Mouse (Mus musculus) kidney, postnatal 4 days (tissue): Measurements from ENCODE around the gene Cpa4.

Source experiments
- DNase-seq, 2 experiments: peaks; one replicate each; pipeline ENCODE4 v3.0.0; 2021; ENCODE audit warnings: mixed read lengths in 2 of 2

Cpa4 gene

DNA sequence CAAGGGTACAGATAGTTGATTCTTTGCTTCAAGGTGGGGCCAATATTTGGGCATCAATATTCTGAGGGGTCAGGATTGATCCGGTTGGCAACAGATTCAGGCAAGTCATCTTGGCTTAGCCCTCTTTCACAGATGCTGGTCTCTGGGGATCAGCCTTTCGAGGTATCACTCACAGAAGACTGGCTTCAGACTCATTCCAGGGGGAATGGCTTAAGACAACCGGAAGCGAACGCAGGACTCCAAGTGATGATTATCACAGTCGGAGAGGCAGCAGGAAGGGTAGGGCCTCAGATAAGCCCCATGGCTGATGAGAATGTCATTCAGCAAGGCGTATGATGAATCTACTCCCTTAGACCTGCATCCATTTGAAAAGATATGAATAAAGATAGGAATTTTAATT lies 26.2 kb downstream of the Cpa4 start:
- no peak for DNase-seq

- DNase-seq = no peak
These were observed 28.2 kb downstream of the Cpa4 start for GRCm38 (mm10) chr6:30596230-30596898.

GRCm38 (mm10) chr6:30600033-30600432 lies 31.9 kb downstream of the Cpa4 start:
- DNase-seq = peak in 1 of 2 experiments; percentile 22

- no peak for DNase-seq
These were observed 32.8 kb downstream of the Cpa4 start for GRCm38 (mm10) chr6:30600995-30601394.

GRCm38 (mm10) chr6:30604342-30604867 lies 36.2 kb downstream of the Cpa4 start:
- DNase-seq = no peak

GRCm38 (mm10) chr6:30605111-30605510 lies 36.9 kb downstream of the Cpa4 start:
- no peak for DNase-seq

DNA sequence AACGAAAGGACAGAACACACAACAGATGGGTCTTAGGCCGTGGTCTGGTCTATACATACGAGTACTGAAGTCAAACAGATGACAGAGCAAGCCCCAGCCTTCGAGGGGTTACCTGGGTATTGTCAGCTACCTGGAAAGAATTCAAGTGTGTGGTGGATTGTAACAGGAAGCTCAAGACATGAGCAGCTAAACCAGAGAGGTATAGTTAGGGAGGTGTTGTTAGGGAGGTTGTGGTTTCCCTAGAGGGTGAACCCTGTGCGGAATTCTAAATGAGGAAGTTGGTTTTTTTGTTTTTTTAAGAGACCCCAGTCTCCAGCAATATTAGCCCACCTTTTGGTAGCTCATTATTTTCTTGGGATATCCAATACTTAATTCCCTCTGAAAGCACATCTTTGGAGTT lies 37.5 kb downstream of the Cpa4 start:
- DNase-seq = no peak

- DNase-seq = no peak
These were observed 42.5 kb downstream of the Cpa4 start, which contains the start of gene Cpa5 for GRCm38 (mm10) chr6:30610710-30611109. TSS of gene Cpa5 (plus strand) at chr6:30611010.

- DNase-seq = no peak
These were observed 43.0 kb downstream of the Cpa4 start for GRCm38 (mm10) chr6:30611212-30611611.

DNA sequence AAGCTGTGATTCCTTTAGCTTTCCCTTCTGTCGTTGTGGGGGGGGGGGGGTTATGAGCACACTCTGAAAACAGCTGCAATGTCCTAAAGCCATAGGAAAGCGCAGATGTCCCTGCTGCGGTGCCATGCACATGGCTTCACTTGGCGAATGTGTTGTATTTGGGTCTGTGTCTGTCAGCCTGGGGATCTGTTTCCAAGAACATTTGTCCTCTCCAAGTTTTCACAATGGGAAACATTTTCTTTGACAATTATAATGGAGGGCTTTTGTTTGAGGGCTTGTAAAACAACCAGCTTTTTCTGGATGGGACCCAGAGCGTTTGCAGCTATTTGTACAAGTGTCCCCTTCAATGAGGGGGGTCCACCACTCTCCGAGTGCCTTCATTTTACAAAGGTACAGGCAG lies 46.1 kb downstream of the Cpa4 start:
- no peak for DNase-seq

GRCm38 (mm10) chr6:30615741-30616140 lies 47.6 kb downstream of the Cpa4 start:
- no peak for DNase-seq

DNA sequence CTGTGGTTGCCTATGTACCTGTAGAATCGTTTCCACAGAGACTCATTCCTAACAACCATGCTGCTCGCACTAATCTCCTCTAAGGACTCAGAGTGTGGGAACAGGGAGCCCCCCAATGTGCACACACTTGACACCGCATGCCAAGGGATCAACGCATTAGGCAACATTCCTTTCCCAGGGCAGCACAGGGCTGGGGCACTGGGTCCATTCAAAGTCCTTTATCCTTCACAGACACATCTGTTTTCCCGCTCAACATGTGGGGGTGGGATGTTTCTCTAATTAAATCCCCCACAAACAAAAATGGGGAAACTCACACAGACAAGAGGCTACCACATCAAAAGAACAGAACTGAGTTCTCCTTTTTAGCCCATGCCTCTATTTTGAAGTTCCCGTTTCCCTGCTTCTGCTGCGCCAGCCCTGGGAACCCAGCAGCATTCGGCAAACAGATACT lies 48.3 kb downstream of the Cpa4 start:
- no peak for DNase-seq

- DNase-seq = peak; percentile 65 to 73
These were observed 49.1 kb downstream of the Cpa4 start for GRCm38 (mm10) chr6:30617020-30617958.

- peak in 1 of 2 experiments; percentile 41 for DNase-seq
These were observed 49.9 kb downstream of the Cpa4 start for GRCm38 (mm10) chr6:30617959-30618590.

GRCm38 (mm10) chr6:30618735-30619134 lies 50.6 kb downstream of the Cpa4 start:
- DNase-seq = no peak

GRCm38 (mm10) chr6:30619606-30620005 lies 51.4 kb downstream of the Cpa4 start:
- no peak for DNase-seq

DNA sequence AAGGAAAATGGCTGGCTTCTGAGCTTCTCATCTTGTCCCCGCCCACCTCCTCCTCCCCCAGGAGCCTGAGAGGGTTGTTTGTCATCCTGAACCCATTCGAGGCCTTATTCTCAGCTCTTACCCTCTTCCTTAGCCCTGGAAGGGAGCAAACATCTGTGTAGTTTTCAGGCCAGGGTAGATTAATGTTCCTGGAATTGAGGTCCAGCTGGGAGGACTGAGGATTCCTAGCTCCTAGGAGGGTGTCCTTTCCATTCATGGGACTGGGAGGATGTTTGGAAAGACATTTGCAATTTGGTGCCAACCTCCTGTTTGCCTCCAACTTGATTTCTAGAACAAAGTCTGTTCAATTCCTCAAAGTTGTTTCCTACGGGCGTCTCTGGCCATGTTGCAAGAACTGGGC lies 52.4 kb downstream of the Cpa4 start:
- DNase-seq = no peak

DNA sequence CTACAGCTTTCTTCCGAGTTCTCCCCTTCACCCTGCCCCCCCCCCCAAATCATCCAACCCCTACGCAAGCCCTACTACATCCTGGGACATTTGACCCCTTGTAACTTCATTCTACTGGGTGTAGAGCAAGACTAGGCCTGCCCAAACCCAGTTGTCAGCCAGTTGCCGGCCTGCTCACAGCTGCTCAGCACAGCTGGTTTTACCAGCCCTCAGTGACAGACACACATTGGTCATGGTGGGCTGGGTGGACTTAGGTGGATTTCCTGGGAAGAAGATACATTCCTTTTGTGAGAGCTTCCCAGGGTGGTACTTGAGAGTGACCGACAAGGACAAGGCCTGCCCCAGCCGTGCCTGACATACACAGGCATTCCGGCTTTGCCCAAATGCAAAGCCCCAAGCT lies 52.8 kb downstream of the Cpa4 start:
- DNase-seq = no peak

DNA sequence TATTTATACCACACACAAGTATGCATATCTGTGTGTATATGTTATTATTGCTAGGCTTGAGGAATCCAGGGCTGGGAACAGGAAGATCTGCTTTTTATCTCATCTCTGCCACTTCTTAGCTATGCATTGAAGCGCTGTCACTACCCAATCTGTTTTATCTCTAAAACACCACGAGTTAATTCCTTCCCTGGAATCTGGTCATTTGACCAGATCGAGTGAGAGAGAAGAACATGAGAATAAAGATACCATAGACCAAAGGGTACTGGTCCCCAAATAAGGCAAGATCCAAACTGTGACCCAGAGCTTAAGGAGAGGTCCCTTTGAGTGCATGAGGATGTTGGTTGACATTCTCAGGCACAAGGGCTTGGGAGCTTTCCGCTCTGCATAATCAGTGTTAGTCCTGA lies 53.8 kb downstream of the Cpa4 start:
- no peak for DNase-seq

DNA sequence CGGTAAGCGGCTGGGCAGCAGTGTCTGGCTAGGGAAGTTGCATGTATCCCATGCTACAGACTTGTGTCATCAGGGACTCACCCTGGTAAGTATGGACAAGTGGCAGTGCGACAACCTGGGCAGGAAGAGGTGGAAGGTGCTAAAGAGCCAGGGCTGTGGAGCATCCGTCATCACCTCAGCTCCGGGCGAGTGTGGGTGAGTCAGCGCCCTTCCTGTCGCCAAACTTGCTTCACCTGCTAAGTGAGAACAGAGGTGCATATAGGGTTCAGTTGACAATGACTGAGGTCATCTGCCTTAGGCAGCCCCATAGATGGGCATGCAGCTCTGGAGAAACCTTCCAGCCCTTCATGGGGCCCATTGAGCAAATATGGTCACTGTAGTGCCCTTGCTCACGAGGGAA lies 56.6 kb downstream of the Cpa4 start:
- no peak for DNase-seq

- peak in 1 of 2 experiments; percentile 40 for DNase-seq
These were observed 60.0 kb downstream of the Cpa4 start for GRCm38 (mm10) chr6:30628152-30628551.

DNA sequence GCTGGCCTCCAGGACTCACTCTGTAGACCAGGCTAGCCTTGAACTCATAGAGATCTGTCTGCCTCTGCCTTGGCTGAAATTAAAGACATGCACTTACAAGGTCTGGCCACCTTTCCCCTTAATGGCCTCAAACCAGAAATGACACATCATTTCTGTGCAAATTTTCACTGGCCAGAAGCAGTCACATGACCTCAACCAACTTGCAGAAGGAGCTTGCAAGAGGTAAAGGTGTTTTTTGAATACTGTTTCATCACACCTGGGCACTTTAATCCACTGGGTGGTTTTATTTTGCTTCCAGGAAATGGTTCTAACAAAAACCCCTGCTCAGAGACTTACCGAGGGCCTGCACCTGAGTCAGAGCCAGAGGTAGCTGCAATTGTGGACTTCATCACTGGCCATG lies 61.8 kb downstream of the Cpa4 start:
- DNase-seq = no peak

- peak in 1 of 2 experiments; percentile 45 for DNase-seq
These were observed 67.2 kb downstream of the Cpa4 start for GRCm38 (mm10) chr6:30635361-30635862.
